Comparison of ENCODE assay signal across 14 mouse cellular contexts in genomic region chr8:35143018-35143656, GRCm38 (mm10).
DNase-seq lines count a peak whose midpoint lies in the region; ATAC-seq and TF ChIP-seq lines count a peak whose summit lies in the region.
"Had no signal": no experiment of that assay in that cellular context is flagged by ENCODE, and none has a peak within 500 bp of the region (broad histone marks: within the 10 kb centered on the region; RNA-seq: fewer than 3 reads in every experiment).

No protein-coding gene starts in this region.

- DNase-seq in hindbrain, postnatal 0 days (ENCODE audit: low spot score) = peak; percentile 20
- peak; percentile 9 to 41 for DNase-seq in adrenal gland, postnatal 36 days
- no peak for DNase-seq in urinary bladder, postnatal 14 days (ENCODE audit: low spot score)
- no peak for DNase-seq in retina, embryonic 14.5 days (ENCODE audit: low spot score)
- DNase-seq: cerebellum, adult 18-20 months; embryo, embryonic 11 days; right cerebral cortex, adult 18-20 months had no signal

- no peak overlapping the region for H3K9ac ChIP-seq in hindbrain, postnatal 0 days (replicated peaks; ENCODE audit: low read length)
- H3K9ac ChIP-seq in hindbrain, embryonic 13.5 days = no peak overlapping the region
- H3K9ac ChIP-seq in heart, embryonic 11.5 days (ENCODE audit: low read depth, low read length) = no peak overlapping the region
- no peak overlapping the region for H3K9ac ChIP-seq in midbrain, embryonic 12.5 days (replicated peaks)
- H3K9ac ChIP-seq: limb, embryonic 15.5 days; neural tube, embryonic 13.5 days had no signal

- H3K27ac ChIP-seq in hindbrain, postnatal 0 days = no peak overlapping the region
- no peak overlapping the region for H3K27ac ChIP-seq in hindbrain, embryonic 13.5 days
- peak overlapping the region; percentile 67 for H3K27ac ChIP-seq in heart, embryonic 11.5 days (ENCODE audit: low read depth, low read length)
- H3K27ac ChIP-seq in midbrain, embryonic 12.5 days (replicated peaks) = no peak overlapping the region
- H3K27ac ChIP-seq: limb, embryonic 15.5 days; neural tube, embryonic 13.5 days had no signal

- H3K9me3 ChIP-seq in hindbrain, postnatal 0 days (ENCODE audit: low read length) = no peaks in the 10 kb centered on the region
- no peaks in the 10 kb centered on the region for H3K9me3 ChIP-seq in hindbrain, embryonic 13.5 days
- no peaks in the 10 kb centered on the region for H3K9me3 ChIP-seq in heart, embryonic 11.5 days (replicated peaks; ENCODE audit: control insufficient read depth, low read length)
- H3K9me3 ChIP-seq in midbrain, embryonic 12.5 days = no peaks in the 10 kb centered on the region
- H3K9me3 ChIP-seq: limb, embryonic 15.5 days; neural tube, embryonic 13.5 days had no signal

- H3K27me3 ChIP-seq in hindbrain, postnatal 0 days (ENCODE audit: insufficient read depth, low read length) = no peaks in the 10 kb centered on the region
- no peaks in the 10 kb centered on the region for H3K27me3 ChIP-seq in hindbrain, embryonic 13.5 days
- no peaks in the 10 kb centered on the region for H3K27me3 ChIP-seq in heart, embryonic 11.5 days (ENCODE audit: control insufficient read depth, insufficient read depth, low read length)
- H3K27me3 ChIP-seq in midbrain, embryonic 12.5 days = no peaks in the 10 kb centered on the region
- H3K27me3 ChIP-seq: limb, embryonic 15.5 days; neural tube, embryonic 13.5 days had no signal

- H3K36me3 ChIP-seq in hindbrain, postnatal 0 days (ENCODE audit: insufficient read depth, low read length) = no peaks in the 10 kb centered on the region
- no peaks in the 10 kb centered on the region for H3K36me3 ChIP-seq in hindbrain, embryonic 13.5 days
- no peaks in the 10 kb centered on the region for H3K36me3 ChIP-seq in heart, embryonic 11.5 days (ENCODE audit: control insufficient read depth, insufficient read depth, low read length)
- H3K36me3 ChIP-seq in midbrain, embryonic 12.5 days = no peaks in the 10 kb centered on the region
- H3K36me3 ChIP-seq: limb, embryonic 15.5 days; neural tube, embryonic 13.5 days had no signal

- 35% methylated on average over 8 of the region's 8 CpGs for WGBS in hindbrain, postnatal 0 days
- 25% methylated on average over 8 of the region's 8 CpGs for WGBS in hindbrain, embryonic 13.5 days
- WGBS in heart, embryonic 11.5 days (ENCODE audit: insufficient replicate concordance) = 15% methylated on average over 8 of the region's 8 CpGs
- 25% methylated on average over 8 of the region's 8 CpGs for WGBS in midbrain, embryonic 12.5 days

- no peaks in the 10 kb centered on the region for H3K4me1 ChIP-seq in hindbrain, postnatal 0 days (ENCODE audit: insufficient read depth, low read length)
- H3K4me1 ChIP-seq in hindbrain, embryonic 13.5 days (replicated peaks) = no peaks in the 10 kb centered on the region; the same call in 1 of the 2 replicates
- peaks cover 16% of the 10 kb centered on the region for H3K4me1 ChIP-seq in heart, embryonic 11.5 days (ENCODE audit: control insufficient read depth, insufficient read depth, low read length)
- H3K4me1 ChIP-seq in midbrain, embryonic 12.5 days = 0 out of 2 replicates have a peak, but pooled peaks cover 6% of the 10 kb centered on the region
- H3K4me1 ChIP-seq: limb, embryonic 15.5 days; neural tube, embryonic 13.5 days had no signal

- H3K4me2 ChIP-seq in hindbrain, postnatal 0 days (ENCODE audit: low read depth, low read length) = no peak overlapping the region
- H3K4me2 ChIP-seq in hindbrain, embryonic 13.5 days = no peak overlapping the region
- H3K4me2 ChIP-seq in heart, embryonic 11.5 days = peak overlapping the region; percentile 41
- no peak overlapping the region for H3K4me2 ChIP-seq in midbrain, embryonic 12.5 days (replicated peaks)
- H3K4me2 ChIP-seq: limb, embryonic 15.5 days; neural tube, embryonic 13.5 days had no signal

- no peak for ATAC-seq in hindbrain, postnatal 0 days
- no peak for ATAC-seq in hindbrain, embryonic 13.5 days (ENCODE audit: low FRiP score)
- ATAC-seq in heart, embryonic 11.5 days (replicated peaks; ENCODE audit: insufficient number of reproducible peaks, low FRiP score, low TSS enrichment) = no peak
- 0 out of 2 replicates have a peak, but pooled peaks have one; percentile 23 for ATAC-seq in midbrain, embryonic 12.5 days (ENCODE audit: low FRiP score, low read depth)
- ATAC-seq: inflammation-experienced regulatory T-cells, adult 6 months; lung, postnatal 0 days had no signal

- TF ChIP-seq CTCF in hindbrain, postnatal 0 days (IDR thresholded peaks at IDR 0.05; ENCODE audit: low read depth) = no peak

- no peak overlapping the region for H3K4me3 ChIP-seq in hindbrain, postnatal 0 days (ENCODE audit: low read length)
- H3K4me3 ChIP-seq in hindbrain, embryonic 13.5 days = no peak overlapping the region
- H3K4me3 ChIP-seq in heart, embryonic 11.5 days (ENCODE audit: low read depth, low read length) = no peak overlapping the region
- no peak overlapping the region for H3K4me3 ChIP-seq in midbrain, embryonic 12.5 days
- H3K4me3 ChIP-seq: limb, embryonic 15.5 days; neural tube, embryonic 13.5 days had no signal

Comparison
In these comparisons a context has a peak if more than half of its experiments do, and no peak if none do; other contexts are left out.
1. DNase-seq: peak in hindbrain, postnatal 0 days (single experiment) and adrenal gland, postnatal 36 days (2 of 2); none in urinary bladder, postnatal 14 days (single experiment) and retina, embryonic 14.5 days (single experiment).